Mouse (Mus musculus) spleen, adult 18-20 months (tissue): ENCODE data around the gene Hus1.

Experiments
- DNase-seq, 2 experiments: peaks; one replicate each; pipeline ENCODE4 v3.0.0; 2022; ENCODE audit warnings: mixed read lengths in 2 of 2

Gene Hus1

DNA sequence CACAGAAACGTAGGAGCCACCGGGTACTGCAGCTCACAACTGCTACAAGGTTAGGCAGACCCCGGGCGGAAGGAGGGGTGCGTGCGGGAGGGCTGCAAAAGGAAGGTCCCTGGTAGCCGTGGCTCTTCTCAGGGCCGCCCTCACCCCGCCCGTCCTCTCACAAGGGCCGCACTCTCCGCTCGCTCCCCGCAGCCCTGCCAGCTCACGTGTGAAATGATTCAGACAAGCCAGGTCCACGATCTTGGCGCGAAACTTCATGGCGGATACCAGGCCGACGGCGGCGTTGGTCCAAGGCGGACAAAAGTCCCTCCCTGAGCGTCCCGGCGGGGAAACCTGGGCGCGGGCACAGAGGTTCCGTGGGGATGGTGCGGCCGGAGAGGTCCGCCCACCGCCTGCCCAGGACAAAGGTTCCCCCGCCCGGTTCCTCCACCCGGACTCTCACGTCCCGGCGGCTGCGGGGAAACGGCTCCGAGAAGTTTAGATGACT, at the start of gene Hus1:
Hus1 (minus strand) TSS at position 339 of the 487 bp plus-strand sequence.
- peak; percentile 64 to 84 for DNase-seq

DNA sequence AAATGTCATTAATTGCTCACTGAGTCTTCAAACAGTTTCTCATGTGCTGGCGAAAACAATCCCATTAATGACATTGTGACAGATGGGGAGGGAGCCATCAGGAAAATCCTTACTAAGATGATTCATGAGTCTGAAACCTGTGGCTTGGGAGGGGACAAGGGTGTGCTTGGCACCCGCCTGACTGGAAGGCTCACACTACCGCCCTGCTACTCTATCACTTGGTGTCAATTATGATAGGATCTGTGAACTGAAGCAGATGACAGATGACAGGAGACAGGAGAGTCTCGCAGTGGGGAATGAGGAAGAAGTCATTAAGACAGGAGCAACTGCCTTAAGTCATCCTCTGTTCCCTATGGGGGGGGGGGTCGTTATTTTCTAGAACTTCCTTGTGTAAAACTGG, 49.5 kb upstream of the Hus1 start:
- no peak for DNase-seq

GRCm38 (mm10) chr11:9060029-9060428, 49.0 kb upstream of the Hus1 start:
- DNase-seq = no peak

DNA sequence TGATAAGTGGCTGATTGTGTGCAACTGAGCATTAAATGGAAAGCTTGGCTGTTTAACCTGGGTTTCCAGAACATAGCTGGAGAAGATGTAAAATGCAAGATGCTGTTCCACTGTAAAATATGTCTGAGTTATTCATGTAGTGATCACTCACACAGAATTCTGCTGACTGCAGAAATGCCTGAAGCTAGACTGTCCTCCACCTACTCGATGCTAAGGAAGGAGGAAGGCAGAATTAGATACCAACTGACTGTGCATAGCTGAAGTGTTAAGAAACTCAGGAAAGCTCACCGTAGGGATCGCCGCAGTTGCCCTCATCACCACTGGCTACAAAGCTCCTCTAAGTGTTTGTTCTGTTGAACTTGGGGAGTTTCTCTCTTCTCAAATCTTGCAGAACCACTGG, 46.7 kb upstream of the Hus1 start:
- no peak for DNase-seq

DNA sequence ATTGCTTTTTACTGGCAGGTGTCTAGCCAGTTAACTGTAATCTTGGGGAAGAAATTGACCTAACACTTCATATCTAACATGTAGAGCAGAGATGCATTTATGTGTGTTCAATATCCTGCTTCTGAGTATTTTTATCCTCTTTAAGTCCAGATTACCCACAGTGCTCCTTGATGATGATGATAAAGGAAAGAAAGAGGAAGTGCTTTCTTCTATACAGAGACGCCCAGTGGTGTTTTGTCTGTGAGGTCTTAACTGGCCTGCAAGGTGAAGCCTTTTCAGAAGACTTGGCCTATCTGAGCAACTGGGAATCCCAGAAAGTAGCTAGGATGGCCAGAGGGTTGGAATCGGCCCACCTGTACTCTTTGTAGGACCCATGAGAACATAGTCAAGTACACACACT, 45.9 kb upstream of the Hus1 start:
- no peak for DNase-seq

DNA sequence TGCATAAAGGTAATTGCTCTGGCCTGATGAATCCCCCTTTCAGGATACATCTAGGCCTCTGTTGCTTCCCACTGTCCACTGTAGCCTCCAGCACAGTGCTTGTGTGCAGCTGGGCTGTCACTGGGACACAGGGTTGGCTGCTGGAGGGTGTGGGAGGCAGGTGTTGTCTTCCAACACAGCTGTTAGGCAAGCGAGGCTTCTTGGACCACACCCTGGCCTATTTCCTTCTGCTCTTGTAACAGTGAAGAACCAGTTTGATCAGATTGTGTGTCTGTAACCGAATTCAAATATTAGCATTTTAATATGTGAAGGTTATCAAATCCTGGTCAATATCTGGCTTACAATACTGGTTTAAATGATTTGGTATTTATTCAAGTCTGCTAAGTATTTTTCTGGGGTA, 40.9 kb upstream of the Hus1 start:
- DNase-seq = no peak

DNA sequence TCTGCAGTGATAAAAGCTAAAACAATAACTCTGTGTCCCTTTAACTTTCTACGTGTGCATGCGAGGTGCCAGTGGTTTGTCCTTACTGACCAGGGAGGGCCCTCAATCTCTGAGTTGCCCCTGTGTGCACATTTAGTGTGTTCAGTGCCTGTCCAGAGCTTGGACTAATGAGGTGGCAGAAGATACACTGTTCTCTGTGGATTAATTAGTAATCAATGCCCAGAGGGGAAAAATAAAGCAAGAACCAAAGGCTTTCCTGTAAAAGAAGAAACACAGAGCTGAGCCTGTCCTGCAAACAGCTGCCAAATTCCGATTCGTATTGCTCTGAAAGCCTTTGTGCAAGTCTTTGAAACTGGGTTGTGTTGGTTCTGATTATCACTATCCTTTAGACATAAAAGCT, 39.2 kb upstream of the Hus1 start:
- no peak for DNase-seq

DNA sequence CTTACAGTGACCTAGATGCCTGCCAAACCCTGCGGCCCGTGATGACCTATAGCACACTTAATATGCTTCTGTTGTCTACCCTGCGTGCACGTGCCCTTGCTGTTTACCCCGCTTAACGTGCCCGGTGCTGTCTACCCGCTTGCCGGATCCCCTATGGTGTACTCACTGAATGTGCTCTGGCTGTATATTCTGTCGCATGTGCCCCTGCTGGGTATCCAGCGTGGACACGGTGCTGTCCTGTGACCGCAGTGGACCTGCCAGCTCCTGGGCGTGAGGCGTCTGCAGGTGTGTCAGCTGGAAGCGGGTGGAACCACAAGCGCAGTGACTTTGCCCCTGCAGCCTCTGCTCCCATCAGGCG, 37.7 kb upstream of the Hus1 start, which contains the start of gene Sun3:
Sun3 (minus strand) TSS at position 289 of the 358 bp plus-strand sequence.
- no peak for DNase-seq

GRCm38 (mm10) chr11:9048011-9048702, 37.2 kb upstream of the Hus1 start, which contains the start of gene Gm11992:
Gene Gm11992, plus strand, starts transcription at chr11:9048594.
- DNase-seq = peak; percentile 11 to 32

GRCm38 (mm10) chr11:9047044-9047443, 36.1 kb upstream of the Hus1 start:
- DNase-seq = no peak

DNA sequence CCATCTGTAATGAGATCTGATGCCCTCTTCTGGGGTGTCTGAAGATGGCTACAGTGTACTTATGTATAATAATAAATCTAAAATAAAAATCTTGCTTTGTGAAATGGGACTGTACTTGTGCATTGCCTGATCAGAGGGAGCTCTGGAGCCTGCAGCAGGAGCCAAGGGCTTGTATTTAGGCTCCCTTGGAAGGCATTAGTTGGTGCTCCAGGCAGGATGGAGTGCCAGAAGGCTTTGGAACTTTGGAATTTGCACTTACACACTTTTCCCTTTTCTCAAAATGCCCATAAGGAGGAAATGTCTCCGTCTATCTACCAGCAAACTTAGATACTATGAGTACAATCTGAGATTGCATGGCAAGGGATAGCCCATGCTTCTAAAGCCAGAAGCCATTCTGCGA, 35.6 kb upstream of the Hus1 start:
- DNase-seq = no peak

DNA sequence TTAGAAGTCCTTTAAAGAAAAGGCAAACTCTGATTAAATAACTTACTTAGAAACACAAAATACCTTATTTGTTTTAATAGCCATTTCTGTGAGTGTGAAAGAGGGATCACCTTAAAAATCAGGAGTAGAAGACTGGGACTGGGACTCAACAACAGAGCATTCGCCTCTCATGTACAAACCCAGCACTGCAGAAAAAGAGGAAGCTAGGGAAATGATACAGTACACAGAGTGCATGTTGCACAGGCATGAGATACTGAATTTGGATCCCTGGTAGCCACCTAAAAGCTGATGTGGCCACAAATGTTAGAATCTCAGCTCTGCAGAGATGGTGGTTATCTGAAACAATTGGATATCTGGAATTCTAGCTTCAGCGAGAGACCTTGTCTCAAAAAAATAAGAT, 20.5 kb upstream of the Hus1 start:
- no peak for DNase-seq

GRCm38 (mm10) chr11:9025211-9025610, 14.2 kb upstream of the Hus1 start:
- DNase-seq = no peak

- DNase-seq = no peak
Observed at GRCm38 (mm10) chr11:9024782-9025181, 13.8 kb upstream of the Hus1 start.

GRCm38 (mm10) chr11:9020207-9020606, 9.2 kb upstream of the Hus1 start:
- DNase-seq = no peak

- DNase-seq = no peak
Observed at GRCm38 (mm10) chr11:9018491-9019267, 7.7 kb upstream of the Hus1 start.

- no peak for DNase-seq
Observed at GRCm38 (mm10) chr11:9014740-9015139, 3.7 kb upstream of the Hus1 start.

DNA sequence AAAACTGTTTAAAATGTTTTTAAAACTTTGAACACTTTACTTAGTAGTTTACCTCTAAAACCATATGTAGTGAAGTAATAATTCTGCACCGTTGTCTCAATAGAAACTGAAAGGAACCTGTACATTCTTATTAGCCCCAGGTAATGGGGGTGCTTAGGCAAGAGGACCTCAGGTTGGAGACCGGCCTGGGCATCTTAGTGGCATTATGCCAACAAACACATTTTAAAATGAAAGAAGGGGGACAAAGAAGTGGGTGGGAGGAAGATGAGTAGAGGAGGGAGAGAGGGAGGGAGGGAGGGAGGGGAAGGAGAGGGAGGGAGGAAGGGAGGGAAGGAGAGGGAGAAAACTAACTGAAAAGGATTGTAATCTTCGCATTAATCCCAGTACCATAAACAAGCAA, 357 bp upstream of the Hus1 start:
- no peak for DNase-seq

DNA sequence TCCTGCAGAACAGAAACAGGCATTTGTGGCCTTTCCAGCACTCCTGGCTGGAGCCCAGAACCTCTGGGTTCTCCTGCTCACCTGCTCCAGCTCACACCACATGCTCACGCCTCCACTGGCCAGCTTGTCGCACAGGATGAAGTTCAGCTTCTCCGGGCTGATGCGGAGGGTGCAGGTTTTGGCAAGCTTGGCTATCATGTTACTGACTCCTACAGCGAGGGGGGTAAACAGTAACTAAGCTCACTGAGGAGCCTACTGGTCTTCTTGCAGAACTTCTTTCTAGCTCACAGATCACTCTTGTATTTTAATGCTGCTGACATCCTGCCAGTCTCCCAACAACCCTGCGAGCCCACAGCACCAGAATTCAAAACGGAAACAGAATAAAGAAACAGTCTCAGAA, 575 bp downstream of the Hus1 start:
- DNase-seq = peak in 1 of 2 experiments; percentile 5

DNA sequence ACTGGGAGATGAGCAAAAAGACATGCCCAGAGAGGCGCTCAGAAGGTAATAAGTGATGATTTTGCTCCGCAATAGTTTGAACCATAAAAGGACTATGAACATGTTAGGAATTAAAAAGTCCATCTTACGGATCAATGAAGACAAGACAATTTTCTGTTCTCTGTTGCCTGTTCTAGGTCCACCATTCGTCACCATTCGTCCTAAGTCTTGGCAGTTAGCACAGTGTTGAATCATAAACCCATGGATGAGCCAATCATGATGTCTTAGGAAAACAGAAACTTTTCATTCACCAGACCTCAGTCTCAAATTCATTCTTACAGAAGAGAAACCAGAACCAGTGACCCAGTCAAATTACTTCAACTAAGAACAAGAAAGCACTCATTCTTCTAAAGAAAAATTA, 2.2 kb downstream of the Hus1 start:
- DNase-seq = no peak

DNA sequence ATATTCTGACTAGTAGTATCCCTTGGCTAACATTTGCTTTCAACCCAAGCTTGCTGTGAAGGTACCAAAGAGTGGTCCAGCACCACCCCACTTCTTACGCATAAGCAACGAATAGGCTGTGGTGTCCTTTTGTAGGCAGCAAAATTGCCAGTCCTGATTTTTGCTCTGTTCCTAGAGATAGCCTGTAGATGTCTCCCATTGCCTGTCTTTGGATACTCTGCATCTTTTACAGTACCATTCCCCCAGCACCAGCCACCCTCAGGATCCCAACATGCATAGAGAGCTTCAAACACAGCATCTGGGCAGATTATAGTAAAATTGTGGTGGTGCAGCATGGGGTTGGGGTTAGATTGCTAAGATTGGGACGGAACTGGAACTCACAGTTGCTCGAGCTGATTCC, 22.9 kb downstream of the Hus1 start:
- no peak for DNase-seq

GRCm38 (mm10) chr11:8986058-8986457, 24.9 kb downstream of the Hus1 start:
- no peak for DNase-seq

DNA sequence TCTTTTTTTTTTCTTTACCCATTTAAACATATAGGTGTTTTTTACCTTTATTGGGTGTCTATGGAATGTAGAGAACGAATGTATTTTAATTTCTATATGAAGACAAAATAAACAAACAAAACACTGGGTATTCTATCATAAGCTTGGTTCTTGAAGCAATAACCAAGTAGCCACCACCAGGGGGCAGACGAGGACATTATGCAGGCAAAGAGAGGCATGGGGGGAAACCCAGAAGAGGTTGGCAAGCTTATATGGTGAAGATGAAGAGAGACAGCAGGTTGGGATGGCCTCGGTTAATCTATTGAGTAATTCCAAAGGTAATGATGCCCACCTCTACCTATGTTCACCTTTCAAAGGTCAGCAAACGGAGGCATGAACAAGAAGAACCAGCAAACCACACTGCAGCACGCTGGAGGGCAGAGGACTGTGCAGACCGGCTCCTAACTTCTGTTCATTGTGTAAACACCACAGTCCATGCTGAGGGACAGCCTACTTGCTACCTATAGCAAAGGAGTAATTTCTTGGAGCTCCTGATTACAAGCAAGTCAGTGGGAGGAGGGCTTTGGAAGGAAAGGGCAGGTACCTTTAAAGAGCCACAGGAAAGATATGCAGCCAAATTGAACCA, 27.6 kb downstream of the Hus1 start:
- DNase-seq = peak; percentile 12 to 70

DNA sequence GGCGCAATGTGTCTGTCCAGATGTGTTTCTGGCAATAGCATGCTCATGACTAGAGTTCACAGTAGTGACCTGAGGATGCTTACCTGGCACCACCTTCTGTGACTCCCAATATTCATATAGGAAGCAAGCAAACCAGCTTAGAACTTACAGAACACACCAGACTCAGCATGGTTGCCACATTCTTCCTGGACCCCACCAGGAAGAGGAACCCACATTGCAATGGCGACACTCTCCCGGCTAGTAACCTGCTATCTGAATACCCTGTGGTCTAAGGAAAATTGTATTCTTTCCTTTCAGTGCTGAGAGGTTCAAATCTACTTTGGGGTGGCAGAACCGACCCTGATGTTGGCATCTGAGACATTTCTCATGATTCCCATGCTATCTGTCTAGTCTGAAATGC, 32.8 kb downstream of the Hus1 start:
- no peak for DNase-seq
